Mouse (Mus musculus) c-Kit-positive CD71-positive TER-119-negative erythroid progenitor cells, embryonic 14.5 days (primary cell): ENCODE data around the gene Ccdc158.

ENCODE experiments used
- DNase-seq: peaks from one replicate; pipeline ENCODE4 v3.0.0-alpha.2; 2013; ENCODE audit warnings: low read depth

Gene Ccdc158

DNA sequence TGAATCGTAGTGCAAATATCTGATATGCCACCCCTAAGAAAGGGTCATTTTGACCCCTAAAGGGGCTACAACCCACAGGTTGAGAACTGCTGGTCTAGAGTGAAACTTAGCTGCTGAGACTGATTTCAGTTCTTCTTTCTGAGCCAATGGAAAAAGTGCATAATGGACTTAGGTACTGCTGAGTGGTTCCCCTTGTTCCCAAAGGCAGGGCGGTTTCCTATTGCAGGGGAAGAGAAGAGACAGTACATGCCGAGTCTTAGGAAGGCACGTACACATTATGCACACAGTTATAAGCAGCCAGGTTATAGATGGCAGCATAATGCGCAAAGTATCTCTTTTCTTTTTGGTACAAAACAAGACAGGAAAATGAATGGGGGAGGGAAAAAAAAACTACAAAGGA lies 13.1 kb upstream of the Ccdc158 start:
- DNase-seq: no peak

DNA sequence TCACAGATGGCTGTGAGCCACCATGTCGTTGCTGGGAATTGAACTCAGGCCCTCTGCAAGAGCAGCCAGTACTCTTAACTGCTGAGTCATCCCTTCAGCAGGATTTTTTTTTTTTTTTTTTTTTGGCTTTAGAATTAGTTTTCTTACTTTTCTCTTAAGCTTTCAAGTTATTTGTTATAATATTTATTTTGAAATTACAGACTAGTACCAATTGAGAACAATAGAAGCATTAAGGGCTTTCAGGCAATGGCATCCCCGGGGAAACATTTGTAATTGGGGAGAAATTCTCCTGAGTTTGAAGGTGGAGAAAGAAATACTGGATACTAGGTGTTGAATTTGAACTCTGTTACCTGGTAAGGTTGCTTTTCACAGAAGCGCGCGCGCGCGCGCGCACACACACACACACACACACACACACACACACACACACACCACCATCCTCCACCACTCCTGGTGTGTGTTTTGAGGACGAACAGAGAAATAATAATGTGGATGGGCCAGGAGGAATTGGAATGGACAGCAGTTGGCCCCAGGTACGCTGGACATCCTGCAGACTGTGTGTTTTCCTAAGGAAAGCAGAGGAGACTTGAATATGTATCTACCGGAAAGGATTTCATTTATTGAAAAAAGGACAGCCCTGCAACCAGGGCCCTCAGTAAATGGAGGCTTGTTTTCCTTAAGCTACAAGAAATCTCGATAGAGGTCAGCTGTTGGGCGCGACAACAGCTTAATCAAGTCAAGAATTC lies 9.8 kb upstream of the Ccdc158 start:
- DNase-seq: no peak

DNA sequence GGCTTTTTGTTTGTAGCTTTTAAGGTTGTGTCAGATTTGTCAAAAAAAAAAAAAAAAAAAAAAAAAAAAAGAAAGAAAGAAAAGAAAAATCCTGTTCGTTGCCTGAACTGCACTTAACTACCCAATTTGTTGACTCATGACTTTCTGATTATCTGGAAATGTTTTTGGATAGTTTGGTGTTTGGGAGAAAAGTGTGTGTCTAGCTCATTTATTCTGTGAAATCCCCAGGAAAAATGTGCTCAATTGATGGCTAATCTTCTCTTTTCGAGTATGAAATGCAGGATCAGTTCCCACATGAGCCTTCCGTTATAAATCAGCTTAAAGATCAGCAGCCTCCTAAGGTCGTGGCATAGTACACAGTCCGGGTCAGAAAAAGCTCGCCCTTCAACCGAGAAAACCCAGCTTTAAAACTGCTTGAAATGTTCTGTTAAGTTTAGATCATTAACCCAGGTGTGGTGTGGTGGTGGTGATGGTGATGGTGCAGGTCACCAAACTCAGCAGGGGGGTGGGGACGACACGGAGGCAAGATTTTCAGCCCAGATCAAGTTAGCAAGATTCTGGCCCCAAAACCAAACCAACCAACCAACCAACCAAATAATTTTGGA lies 8.9 kb upstream of the Ccdc158 start:
- DNase-seq: no peak

DNA sequence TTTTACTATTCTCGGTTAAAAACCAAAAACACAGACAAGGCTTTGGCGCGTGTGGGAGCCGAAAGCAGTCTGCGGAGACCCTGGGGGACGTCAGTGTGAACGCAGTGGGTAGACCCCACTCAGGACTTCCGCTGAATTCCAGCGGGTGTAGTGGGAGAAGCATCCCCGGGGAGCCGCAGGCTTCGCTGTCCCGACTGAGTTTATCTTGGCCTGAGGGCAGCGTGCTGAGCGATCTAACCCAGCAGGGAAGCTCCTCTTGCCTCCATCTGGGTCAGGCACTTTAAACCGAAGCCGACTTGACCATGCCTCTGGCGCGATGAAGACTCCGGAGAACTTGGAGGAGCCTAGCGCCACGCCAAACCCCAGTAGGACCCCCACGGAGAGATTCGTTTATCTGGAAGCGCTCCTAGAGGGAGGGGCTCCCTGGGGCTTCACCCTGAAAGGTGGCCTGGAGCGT lies 8.3 kb upstream of the Ccdc158 start, which contains the start of gene Shroom3:
Gene Shroom3, plus strand, starts transcription at position 85 of the 457 bp plus-strand sequence.
- no peak for DNase-seq

DNA sequence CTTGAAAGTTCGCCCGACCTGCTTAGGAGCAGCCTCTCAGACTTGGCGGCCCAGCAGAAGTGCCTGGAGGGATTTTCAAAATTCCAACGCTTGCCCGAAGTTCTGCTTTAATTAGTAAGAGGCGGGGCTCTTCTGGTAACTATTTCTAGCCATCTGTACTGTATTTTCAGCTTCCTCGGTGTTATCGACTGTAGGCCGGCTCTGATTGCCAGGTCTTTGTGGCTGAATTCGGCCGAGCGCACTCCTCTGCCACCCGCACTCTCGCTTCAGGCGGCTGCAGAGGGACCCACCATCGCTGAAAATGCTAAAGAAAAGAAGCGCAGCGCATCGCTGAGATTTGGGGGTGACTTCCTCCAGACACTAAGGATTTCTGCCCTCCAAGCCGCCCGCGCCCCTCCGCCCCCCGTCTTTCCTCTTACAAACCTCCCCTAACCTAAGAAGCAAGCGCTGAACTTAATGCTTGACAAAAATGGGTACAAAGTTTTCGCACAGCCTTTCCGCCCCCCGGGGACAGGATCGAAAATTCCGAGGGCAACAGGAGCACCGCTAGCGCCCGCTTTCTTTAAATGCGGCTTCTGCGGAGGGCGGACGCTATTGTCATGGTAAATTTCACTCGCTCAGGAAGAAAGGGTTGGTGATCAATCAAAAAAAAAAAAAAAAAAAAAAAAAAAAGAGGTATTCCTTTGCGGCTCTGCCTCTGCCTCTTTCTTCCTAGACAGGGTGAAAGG lies 7.7 kb upstream of the Ccdc158 start:
- no peak for DNase-seq

DNA sequence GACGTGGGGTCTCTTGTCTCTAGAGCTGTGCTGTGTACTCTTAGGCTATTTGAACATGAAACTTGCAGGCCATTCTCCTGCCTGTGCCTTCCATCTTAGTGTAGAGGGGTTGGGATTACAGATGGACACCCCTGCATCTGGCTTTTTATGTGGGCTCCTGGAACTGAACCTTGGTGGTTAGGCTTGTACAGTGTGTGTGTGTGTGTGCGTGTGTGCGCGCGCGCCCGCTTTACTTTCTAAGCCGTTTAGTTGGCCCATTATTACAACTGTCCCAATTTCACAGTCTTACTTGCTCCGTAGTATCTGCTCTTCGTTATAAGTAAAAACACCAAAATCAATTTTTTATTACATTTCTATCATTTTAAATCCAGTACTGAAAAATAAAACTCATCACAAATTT lies 6.8 kb upstream of the Ccdc158 start:
- DNase-seq: no peak

DNA sequence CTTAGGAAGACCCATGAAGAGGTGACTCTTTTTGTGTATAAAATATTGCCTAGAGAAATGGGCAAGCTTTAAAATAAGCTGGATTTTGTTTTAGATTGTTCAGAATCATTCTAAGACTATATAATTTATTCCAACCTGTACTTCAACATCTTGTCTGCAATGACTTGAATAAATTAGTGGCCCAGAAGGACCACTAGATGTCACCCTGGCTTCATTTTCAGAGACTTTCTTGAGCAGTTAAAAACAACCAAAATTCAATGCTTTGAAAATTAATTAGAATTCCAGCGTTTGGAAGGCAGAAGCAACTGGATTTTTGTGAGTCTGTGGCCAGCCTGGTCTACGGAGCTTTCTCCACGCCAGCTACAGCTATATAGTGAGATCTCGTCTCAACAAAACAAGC lies 4.4 kb upstream of the Ccdc158 start:
- no peak for DNase-seq

DNA sequence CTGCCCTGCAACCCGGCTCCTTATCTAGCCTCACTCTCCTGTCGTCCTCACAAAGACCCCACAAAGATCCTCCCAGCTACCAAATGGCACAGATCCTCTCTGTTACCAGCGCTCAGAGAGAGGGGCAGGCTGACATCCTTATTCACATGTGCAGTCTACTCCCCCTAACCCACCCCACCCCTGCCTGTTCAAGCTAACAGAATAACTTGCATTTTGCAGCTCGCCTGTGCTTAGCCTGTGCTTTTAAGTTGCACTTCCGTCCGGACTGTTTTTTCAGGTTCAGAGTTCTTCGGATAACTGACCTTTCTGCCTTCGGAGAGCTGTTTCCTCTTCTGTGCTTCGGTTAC lies 476 bp upstream of the Ccdc158 start:
- no peak for DNase-seq

DNA sequence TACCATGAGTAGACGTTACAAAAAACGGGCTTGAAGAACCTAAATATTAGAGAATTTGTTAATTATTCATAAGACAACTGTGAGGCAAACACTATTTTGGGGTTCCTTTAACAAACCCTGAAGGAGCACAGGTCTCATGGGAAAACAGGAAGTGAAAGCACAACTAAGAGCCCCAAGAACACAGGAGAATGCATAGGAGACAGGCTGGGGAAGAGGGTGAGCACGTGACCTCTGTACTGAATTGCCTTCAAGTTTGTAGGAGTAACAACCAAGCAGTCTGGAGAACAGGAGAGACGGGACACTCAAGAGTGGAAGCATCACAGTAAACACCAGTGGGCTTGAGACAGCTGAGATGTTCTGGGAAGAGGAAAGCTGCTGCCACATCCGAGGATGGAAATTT lies 8.2 kb downstream of the Ccdc158 start:
- no peak for DNase-seq

DNA sequence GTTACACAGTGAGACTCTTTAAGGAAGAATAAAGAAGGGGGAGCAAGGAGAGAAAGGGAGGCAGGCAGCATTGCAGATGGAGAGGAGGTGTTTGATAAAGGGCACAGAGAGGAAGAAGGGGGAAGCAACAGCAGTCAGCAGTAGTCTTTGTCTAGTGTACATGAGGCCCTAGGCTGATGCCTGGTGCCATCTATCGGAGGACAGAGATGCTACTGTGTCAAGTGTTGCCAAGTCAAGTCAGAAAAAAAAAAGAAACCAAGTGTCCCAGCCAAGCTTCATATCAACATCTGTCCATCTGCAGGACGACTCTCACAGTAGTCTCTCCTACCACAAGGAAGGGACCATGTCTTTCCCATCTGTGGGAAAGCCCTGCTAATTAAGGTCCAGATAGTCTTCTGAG lies 10.8 kb downstream of the Ccdc158 start:
- no peak for DNase-seq

DNA sequence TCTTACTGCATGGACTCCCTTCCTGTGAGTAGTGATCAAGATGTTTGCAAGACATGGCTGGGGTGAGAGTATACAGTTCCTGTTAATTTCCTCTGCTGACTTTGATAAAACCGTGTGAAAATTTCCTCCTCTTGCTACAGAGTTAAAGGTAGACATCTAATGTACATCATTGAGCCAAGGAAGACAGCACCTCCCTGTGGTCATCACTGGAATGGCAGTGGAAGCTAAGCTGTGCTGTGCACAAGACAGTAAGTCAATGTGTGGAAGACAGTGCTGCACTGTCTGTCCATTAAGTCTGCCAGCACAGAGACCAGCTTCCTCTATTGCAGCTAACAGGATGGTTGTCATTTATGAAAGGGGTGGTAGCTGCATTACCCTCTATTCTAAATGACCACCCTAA lies 18.8 kb downstream of the Ccdc158 start:
- DNase-seq: peak; percentile 22

DNA sequence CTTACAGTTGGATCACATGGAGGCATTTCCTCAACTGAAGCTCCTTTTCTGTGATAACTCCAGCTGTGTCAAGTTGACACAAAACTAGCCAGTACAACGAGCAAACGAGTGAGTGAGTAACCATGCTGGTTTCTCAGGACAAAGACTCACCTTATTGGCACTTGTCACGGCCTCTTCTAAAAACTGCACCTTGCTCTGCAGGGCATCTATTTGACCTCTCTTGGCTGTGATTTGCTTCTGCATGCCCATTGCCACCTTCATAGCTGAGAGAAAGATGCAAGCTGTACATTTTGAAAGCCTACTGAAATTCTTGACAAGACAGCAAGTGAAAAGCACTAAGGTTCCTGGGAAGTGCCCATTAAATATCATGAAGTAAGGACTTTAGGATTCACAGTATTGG lies 34.2 kb downstream of the Ccdc158 start:
- DNase-seq: no peak

DNA sequence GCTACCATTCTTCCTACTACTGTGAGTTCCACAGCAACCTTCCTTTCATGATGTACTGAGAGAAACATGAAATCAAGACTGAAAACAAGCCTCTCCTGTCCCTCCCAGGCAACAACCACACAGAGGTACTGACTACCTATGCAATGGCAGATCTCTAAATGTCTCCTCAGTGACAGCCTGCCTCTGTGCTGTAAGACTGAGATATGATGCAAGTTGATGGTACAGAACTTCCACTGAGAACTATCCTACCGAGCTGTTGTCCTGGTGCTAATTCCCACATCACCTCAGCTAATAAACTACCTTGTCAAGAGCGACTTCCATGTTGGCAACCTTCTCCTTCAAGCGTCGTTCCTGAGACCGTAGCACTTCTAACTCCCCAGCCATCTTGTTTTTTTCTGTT lies 39.2 kb downstream of the Ccdc158 start:
- DNase-seq: no peak

DNA sequence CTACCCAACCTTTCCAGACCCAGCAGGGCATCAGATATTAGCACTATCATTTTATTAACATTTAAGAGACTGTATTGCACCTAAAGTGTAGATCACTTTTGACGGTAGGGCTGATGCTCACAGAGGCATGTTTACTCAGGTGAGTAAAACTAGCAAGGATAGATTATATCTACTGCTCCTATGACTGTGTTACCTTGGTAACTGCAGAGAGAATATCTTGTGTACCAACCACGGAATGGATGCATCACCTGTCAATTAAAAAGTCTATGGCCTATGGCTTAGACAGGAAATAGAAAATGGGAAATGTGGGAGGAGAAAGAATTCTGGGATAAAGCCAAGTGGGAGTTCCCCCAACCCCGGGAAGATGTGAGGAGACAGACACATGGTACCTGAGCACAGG lies 40.2 kb downstream of the Ccdc158 start:
- DNase-seq: no peak

DNA sequence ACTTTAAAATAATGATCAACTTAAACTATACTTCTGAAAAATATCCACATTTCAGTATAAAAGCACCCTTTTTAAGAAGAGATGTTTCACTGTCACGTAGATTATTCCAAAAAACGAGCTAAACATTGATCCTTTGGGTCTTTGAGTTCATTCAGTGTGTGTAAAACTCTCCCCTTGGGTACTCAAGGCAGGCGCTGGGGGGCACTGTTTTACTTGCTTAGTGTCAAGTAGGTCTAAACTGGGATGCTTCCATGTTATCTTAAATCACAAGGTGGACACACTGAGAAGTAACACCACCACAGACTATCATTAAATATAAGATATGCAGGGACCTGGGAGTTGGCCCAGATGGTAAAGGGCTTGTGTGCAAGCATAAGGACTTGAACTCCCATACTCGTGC lies 41.5 kb downstream of the Ccdc158 start:
- no peak for DNase-seq

DNA sequence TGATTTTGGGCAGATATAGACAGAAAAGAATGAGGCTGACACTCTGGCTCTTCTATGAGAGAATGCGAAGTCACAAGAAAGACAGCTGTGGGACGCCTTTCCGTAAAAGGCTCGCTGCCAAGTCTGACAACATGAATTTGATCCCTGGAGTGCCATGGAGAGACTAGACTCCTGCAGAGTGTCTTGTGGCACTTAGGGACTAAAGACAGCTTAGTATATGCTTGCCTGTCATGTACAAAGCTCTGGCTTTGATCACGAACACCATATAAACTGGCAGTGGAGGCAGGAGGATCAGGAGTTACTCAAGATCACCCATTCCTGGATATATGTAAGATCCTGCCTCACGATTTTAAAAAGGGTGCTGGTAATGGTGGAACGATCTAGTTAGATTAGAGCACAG lies 47.2 kb downstream of the Ccdc158 start:
- no peak for DNase-seq

DNA sequence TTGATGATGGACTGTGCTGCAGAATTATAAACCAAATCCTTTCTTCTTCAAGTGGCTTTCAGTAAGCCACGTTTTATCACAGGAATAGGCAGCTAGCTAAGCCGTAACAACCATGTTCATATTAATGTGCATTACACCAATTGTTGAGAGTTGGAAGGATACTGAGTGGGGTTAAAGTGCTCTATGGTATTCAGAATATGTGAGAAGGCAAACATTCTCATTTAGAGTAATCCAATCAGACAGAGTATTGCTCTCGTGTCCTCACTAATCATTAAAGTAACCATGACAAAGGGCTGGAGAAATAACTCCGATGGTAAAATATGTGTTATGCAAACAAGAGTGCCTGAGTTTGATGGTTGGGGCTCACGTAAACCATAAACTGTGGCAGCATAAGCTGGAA lies 53.2 kb downstream of the Ccdc158 start:
- no peak for DNase-seq

DNA sequence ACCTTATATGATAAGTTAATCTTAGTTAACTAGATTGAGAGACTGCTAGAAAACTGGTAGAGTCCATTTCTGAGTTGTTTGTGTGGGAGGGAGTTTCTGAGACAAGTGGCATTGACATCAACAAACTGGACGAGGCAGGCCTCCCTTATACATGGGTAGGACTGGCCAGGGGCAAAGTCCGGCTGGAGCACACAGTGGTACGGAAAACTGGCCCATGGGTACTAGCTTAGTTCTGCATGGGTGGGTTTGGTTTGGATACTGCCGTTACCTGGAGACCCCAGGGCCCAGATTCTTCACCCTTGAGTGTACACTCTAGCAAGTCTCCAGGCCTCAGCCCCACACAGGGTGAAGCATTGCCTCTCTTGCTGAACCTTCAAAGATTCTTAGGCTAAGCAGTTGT lies 62.3 kb downstream of the Ccdc158 start:
- no peak for DNase-seq

DNA sequence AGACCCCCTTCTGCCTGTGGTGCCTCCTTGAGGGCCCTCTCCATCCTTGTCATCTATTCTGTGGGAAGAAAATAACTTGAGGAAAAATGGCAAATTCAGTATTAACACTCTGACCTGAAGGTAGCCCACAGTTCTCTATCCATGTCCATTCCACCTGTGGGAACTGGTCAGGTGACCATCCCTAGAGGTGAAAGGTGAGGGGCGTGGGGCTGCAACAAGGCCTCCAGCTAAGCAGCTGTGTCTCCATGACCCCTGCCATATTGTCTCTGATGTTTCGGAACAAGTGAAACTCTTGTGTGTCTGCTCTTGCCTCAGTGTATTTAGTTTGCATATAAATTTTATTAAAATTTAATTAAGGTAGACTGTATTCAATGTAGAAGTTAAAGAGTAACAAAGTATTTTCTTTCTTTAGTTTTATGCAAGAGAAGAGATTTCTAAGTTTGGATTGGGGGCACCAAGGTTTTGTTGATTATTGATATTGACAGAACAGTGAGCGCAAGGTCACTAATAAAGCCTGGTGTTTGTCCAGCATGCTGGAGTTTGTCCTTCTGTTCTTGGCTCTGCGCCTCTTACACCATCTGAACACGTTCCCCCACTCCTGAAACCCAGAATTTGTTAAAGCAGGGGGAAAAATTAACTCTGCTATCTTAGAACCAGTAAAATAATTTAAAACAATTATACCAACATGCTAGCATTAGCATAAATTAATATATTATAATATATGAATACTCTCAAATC lies 67.4 kb downstream of the Ccdc158 start:
- no peak for DNase-seq

DNA sequence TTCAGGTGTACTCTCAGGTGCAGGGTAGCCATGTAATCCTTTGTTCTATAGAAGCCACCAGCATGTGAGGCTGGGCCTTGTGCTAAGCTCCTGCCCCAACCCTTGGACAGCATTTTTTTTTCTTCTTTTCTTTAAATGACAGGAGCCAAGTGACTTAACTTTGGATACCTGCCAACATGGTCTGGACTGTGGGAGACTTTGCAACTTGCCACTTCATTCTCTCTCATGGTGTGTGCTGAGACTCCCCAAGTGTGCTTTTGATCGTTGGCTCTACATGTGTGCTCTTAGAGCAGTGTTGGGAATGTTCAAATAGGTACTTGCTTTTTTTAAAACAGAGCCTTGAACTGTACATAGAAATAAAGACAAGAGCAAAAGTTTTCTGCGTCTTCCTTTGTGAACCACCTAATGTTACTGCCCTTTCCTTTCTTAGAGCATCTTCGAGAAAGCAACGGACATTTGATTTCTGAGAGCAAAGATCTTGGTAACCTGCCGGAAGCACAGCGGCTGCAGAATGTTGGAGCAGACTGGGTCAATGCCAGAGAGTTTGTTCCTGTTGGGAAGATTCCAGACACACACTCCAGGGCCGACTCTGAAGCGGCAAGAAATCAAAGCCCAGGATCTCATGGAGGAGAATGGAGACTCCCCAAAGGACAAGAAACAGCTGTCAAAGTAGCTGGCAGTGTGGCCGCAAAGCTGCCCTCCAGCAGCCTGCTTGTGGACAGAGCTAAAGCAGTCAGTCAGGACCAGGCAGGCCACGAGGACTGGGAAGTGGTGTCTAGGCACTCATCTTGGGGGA lies 70.4 kb downstream of the Ccdc158 start:
- no peak for DNase-seq
